Mouse (Mus musculus): ENCODE measurements around the gene Crtac1.

Crtac1 gene

DNA sequence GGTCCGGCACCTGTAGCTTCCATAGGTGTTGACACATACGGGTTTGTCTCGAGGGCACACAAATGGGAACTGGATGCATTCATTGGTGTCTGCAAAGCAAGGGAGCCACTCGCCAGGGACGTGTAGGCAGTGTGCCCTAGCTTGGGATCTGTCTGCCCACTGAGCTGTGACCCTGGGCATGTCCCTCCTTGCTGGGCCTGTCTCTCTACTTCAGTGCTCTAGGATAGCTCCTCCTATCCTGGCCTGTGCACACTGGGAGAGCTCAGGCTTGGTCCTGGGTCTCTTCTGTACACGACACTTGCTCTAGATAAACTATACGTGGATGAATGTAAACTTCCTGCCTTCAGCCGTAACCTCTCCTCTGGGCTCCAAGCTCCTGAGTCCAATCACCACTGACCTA is 147.4 kb downstream of the Crtac1 start:
- no peak for DNase-seq (ENCODE audit: low spot score in 2 of 2)

DNA sequence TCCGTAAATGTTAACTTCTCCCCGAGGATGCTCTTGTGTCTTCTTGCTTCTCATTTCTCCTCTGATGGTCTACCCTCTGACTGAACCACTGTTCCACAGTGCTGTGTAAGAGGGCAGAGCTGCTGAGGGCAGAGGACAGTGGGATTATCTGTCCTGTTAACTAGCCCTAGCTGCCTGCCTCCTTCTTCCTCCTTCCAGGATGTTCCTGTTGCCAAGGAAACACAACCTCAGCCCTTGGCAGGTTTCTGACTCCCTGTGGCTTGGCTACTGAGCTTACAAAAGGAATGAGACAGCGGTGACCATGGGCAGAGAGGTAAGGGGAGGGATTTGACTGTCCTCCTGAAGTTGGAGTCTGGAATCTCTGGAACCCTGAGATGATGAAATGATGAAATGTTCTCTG is 152.0 kb downstream of the Crtac1 start:
- DNase-seq (ENCODE audit: low spot score in 2 of 2), result no peak

- DNase-seq (ENCODE audit: low spot score in 2 of 2), result no peak
Measured at GRCm38 (mm10) chr19:42278461-42278860, 153.1 kb downstream of the Crtac1 start.

DNA sequence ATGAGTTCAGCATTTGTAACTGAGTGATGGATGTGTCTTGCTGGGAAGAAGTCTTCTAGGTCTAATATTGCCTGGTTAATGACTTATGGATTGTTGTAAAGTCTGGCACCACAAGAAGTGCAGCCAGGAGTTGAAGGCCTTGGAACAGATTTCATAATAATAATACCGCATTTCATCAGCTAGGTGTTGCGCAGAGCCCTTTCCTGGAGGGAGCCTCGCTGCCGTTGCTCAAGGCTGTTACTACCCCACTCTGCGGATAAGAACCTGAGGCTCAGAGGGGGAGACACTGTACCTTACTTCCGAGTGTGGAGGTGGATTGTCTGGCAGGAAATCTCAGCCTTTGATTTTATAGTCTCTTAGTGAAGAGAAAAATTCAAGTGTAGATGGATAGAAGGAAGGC is 154.3 kb downstream of the Crtac1 start:
- no peak for DNase-seq (ENCODE audit: low spot score in 2 of 2)

GRCm38 (mm10) chr19:42272003-42272963 is 159.3 kb downstream of the Crtac1 start:
- peak; percentile 92 to 93 for DNase-seq (ENCODE audit: low spot score in 2 of 2)

DNA sequence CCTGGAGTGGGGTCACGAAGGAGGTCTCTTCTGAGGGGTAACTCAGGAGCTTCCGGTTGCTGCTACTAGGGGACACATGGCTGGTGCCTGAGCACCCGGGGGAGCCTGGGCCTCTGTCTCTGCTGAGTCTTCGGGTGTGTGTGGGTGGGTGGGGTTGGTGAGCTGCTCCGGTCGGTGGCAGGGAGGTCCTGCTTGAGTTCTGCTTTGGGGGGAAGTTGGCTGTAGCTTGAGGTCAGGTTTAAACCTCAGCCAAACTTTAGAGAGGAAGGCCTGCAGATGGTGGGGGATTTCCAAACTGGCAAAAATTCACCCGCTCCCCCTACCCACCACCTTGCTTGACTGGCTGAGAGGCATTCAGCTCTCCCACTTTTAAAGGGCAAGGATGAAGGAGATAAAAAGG is 160.4 kb downstream of the Crtac1 start:
- DNase-seq (ENCODE audit: low spot score in 2 of 2), result no peak

- no peak for DNase-seq (ENCODE audit: low spot score in 2 of 2)
Measured at GRCm38 (mm10) chr19:42270119-42270518, 161.5 kb downstream of the Crtac1 start.

- DNase-seq (ENCODE audit: low spot score in 2 of 2), result no peak
Measured at GRCm38 (mm10) chr19:42268337-42268736, 163.2 kb downstream of the Crtac1 start.

DNA sequence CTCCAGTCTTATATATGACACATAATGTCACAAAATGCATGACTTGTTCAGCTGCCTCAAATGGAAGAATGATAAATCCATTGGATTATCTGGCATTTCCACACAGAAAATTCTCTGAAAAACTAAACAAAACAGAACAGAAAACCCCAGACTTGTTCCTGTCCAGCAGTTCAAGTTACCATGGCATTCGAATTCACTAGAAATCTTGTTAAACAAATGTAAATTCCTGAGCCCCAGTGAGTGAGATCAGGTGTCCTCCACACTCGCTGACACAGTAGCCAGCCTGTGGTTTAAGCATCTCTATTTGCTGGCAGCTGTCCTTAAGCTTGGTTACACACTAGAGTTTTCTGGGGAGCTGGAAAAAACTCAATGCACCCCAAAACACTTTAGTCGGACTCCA is 168.1 kb downstream of the Crtac1 start:
- no peak for DNase-seq (ENCODE audit: low spot score in 2 of 2)

- no peak for DNase-seq (ENCODE audit: low spot score in 2 of 2)
Measured at GRCm38 (mm10) chr19:42260486-42260885, 171.1 kb downstream of the Crtac1 start.

- DNase-seq (ENCODE audit: low spot score in 2 of 2), result no peak
Measured at GRCm38 (mm10) chr19:42258596-42258995, 173.0 kb downstream of the Crtac1 start.

DNA sequence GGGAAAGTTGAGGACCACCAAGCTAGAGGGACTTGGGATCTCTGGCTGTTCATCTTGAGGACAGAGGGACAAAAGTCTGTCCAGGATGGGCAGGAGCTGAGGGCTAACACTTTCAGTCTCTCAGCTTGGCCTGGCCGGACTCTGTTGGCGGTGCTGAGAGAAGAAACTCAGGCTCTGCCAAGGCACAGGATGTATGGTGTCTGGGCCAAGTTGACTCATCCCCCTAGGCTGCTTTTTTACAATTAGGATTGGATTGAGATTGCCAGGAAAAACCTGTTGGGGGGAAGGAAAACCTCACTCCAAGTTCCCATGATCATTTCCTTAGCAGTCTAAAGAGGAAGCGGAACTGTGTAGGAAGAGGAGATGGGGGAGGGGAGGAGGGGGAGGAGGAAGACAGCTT is 173.6 kb downstream of the Crtac1 start:
- DNase-seq (ENCODE audit: low spot score in 2 of 2), result no peak

GRCm38 (mm10) chr19:42257241-42257635 is 174.3 kb downstream of the Crtac1 start:
- DNase-seq (ENCODE audit: low spot score in 2 of 2), result no peak

GRCm38 (mm10) chr19:42256611-42257240 is 174.9 kb downstream of the Crtac1 start:
- peak; percentile 68 to 79 for DNase-seq (ENCODE audit: low spot score in 2 of 2)

- DNase-seq (ENCODE audit: low spot score in 2 of 2), result peak; percentile 76 to 78
Measured at GRCm38 (mm10) chr19:42255784-42256610, 175.6 kb downstream of the Crtac1 start.

DNA sequence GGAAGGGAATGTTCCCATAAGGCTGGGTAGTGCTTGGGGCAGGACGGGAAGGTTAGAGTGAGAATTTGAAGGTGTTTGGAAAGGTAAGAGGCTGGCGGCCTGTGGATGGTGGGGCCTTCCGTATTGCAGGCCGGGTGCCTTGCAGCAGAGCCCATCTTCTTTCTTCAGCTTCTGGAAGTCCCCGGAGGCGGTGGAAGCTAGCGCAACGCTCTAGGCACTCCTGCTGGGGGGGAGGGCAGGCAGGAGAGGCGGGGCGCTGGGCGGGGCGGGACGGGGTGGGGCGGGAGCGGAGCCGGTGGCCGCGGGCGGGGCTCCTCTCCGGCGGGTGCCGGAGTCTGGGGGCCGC is 176.2 kb downstream of the Crtac1 start:
- peak; percentile 81 for DNase-seq (ENCODE audit: low spot score in 2 of 2)

- no peak for DNase-seq (ENCODE audit: low spot score in 2 of 2)
Measured at GRCm38 (mm10) chr19:42249976-42250914, 181.3 kb downstream of the Crtac1 start.

DNA sequence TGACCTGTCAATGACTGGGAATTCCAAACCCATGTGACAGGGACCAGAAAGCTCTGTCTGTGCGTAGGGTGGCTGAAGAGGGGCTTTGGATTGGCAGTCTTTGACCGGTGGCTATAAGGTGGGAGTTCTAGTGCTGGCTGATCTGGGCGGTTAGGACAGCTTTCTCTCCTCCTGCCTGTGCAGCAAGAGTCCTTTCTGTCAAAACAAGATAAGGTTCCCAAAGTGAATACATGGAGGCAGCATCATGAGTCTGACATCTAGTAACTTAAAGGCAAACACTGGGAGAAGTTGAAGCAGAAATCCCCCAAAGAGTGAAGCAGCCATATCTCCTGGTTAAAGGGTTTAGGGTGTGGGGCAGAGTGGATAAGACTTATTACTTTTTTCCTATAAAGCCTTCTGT is 184.1 kb downstream of the Crtac1 start, which contains the start of gene Golga7b:
Gene Golga7b, plus strand, starts transcription at position 56 of the 400 bp plus-strand sequence.
- DNase-seq (ENCODE audit: low spot score in 2 of 2), result no peak

DNA sequence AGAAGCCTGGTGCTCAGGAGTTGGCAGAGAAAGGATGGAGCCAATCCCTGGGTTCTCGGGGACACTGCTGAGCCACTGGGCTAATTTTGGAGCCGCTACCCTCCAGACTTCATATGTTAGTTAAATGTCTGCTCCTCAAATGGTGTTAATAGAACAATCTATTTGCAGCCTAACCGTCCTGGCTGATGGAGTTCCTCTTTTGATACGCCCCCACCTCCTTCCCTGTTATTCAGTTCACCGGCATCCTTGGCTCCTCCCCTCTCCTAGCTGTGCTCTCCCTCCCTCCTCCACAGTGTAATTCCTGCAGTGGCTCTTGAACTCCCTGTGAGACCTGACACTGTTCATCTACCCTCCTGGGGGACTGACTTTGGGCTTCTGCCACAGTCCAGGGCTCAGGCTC is 185.0 kb downstream of the Crtac1 start:
- no peak for DNase-seq (ENCODE audit: low spot score in 2 of 2)

DNA sequence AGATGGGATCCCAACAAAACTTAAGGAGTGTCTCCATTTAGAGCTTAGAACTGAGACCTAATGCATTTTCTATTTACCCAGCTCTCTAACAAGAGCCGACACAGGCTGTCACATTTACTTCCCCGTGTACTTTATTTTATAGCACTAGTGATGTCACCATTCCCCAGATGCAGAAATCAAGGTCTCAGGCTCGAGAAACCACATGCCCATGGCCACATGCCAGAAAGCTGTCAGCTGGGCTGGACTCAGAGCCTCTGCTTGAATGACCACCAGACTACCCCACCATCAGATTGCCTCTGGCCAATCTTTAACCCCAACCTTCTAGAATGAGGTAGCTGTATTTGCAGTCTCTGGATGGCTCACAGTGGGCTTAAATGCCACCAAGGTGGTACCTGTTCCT is 188.2 kb downstream of the Crtac1 start:
- no peak for DNase-seq (ENCODE audit: low spot score in 2 of 2)

DNA sequence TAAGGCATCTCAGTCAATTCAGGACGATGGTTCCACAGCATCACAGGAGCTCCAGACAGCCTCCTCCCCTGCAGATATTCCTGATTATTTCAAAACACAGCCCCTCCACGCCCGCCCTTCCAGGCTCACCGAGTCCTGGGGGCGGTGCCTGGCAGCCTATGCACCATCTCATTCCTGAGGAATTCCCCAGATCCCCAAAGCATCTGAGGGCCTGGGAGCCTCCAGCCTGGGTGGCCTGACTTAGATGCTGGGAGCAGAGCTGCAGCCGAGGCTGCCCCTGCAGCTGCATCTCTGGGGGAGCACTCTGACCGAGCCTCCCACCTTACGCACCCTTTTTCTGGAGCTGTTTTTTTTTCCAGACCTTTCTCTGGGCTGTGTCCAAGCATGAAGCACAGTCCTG is 190.7 kb downstream of the Crtac1 start:
- no peak for DNase-seq (ENCODE audit: low spot score in 2 of 2)
